Mouse (Mus musculus): ENCODE measurements at regions not wholly inside any gene's neighbourhood (a gene's known extent, or its start where the extent isn't known, plus 50 kb on each side); places are given as distances from the start of the nearest gene placed in this dataset.

DNA sequence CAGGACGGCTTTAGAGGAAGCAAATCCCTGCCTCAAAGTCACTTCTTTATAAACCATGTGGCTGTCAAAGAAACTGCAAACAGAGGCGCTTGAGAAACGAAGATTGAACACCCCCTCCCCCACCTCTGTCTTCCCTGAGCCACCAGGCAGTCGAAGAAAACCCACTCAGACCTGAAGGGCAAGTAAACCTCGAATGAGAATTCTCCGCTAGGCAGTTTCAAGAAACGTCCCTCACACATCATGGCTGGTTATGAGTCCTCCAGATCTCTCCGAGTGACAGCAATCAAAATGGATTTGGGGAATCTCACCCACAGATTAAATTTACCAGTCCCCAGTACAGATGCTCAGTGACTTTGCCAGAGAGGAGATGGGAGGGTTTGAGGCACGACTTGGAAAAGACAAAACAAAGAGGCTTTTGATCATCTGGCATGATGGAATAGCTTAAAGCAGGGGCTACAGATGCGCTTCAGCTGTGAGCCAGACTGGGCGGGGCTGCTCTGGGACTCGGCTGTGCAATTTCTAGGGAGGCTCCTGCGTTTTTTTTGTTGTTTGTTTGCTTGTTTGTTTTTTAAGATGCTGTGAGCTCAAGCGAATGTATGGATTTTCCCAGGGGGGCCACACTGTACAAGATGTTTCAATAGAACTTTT, 325.1 kb upstream of the Smim15 start:
- Histone ChIP-seq H3K4me3 (replicated peaks; ENCODE audit: low read length) (no peak overlapping the region), H3K27me3 (ENCODE audit: insufficient read depth, low read length) (no peaks in the 10 kb centered on the region; the same call in 1 of the 2 replicates), H3K9me3 (ENCODE audit: low read length) (no peaks in the 10 kb centered on the region), H3K4me1 (replicated peaks; ENCODE audit: low read depth, low read length) (peaks cover 29% of the 10 kb centered on the region), H3K36me3 (ENCODE audit: insufficient read depth, low read length) (no peaks in the 10 kb centered on the region)
- TF ChIP-seq CTCF (conservative IDR thresholded peaks at IDR 0.05; ENCODE audit: low read length) (no peak), POU5F1 (IDR thresholded peaks at IDR 0.05; ENCODE audit: borderline replicate concordance, low read length) (no peak), NANOG (IDR thresholded peaks at IDR 0.05; ENCODE audit: borderline replicate concordance, low read length) (no peak)

GRCm38 (mm10) chr13:107715616-107716015, 328.6 kb upstream of the Smim15 start:
- no peaks in the 10 kb centered on the region; the same call in 1 of the 2 replicates for H3K27me3 ChIP-seq (ENCODE audit: insufficient read depth, low read length)
- no peak overlapping the region for H3K4me3 ChIP-seq (replicated peaks; ENCODE audit: low read length)
- TF ChIP-seq NANOG (IDR thresholded peaks at IDR 0.05; ENCODE audit: borderline replicate concordance, low read length): no peak
- TF ChIP-seq POU5F1 (IDR thresholded peaks at IDR 0.05; ENCODE audit: borderline replicate concordance, low read length): no peak
- no peak for TF ChIP-seq CTCF (conservative IDR thresholded peaks at IDR 0.05; ENCODE audit: low read length)
- H3K9me3 ChIP-seq (ENCODE audit: low read length): no peaks in the 10 kb centered on the region
- H3K4me1 ChIP-seq (replicated peaks; ENCODE audit: low read depth, low read length): peaks cover 21% of the 10 kb centered on the region
- H3K36me3 ChIP-seq (ENCODE audit: insufficient read depth, low read length): no peaks in the 10 kb centered on the region

DNA sequence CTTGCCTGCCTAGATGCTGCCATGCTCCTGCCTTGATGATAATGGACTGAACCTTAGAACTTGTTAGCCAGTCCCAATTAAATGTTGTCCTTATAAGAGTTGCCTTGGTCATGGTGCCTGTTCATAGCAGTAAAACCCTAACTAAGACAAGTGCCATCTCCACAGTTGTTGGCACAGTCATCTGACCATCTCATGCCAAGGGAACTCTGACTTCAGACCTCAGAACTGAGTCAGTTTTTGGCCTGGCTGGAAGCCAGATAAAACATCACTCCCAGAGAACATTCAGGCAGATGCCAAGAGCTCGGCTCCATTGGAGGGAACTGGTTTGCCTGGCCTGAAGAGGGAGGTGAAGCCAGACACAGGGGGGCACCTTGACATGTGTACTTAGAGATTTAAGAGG, 330.2 kb upstream of the Smim15 start:
- no peaks in the 10 kb centered on the region for H3K36me3 ChIP-seq (ENCODE audit: insufficient read depth, low read length)
- H3K4me1 ChIP-seq (replicated peaks; ENCODE audit: low read depth, low read length): peaks cover 29% of the 10 kb centered on the region
- TF ChIP-seq NANOG (IDR thresholded peaks at IDR 0.05; ENCODE audit: borderline replicate concordance, low read length) (no peak), POU5F1 (IDR thresholded peaks at IDR 0.05; ENCODE audit: borderline replicate concordance, low read length) (no peak), CTCF (conservative IDR thresholded peaks at IDR 0.05; ENCODE audit: low read length) (no peak)
- no peak overlapping the region for H3K4me3 ChIP-seq (replicated peaks; ENCODE audit: low read length)
- H3K9me3 ChIP-seq (ENCODE audit: low read length): no peaks in the 10 kb centered on the region
- H3K27me3 ChIP-seq (ENCODE audit: insufficient read depth, low read length): no peaks in the 10 kb centered on the region; the same call in 1 of the 2 replicates

- Histone ChIP-seq H3K27me3 (ENCODE audit: insufficient read depth, low read length) (no peaks in the 10 kb centered on the region), H3K9me3 (ENCODE audit: low read length) (no peaks in the 10 kb centered on the region), H3K4me3 (replicated peaks; ENCODE audit: low read length) (no peak overlapping the region), H3K36me3 (ENCODE audit: insufficient read depth, low read length) (no peaks in the 10 kb centered on the region), H3K4me1 (replicated peaks; ENCODE audit: low read depth, low read length) (peaks cover 26% of the 10 kb centered on the region)
- TF ChIP-seq CTCF (conservative IDR thresholded peaks at IDR 0.05; ENCODE audit: low read length): no peak
- no peak for TF ChIP-seq POU5F1 (IDR thresholded peaks at IDR 0.05; ENCODE audit: borderline replicate concordance, low read length)
- no peak for TF ChIP-seq NANOG (IDR thresholded peaks at IDR 0.05; ENCODE audit: borderline replicate concordance, low read length)
These were observed 332.8 kb upstream of the Smim15 start for GRCm38 (mm10) chr13:107711341-107711994.

DNA sequence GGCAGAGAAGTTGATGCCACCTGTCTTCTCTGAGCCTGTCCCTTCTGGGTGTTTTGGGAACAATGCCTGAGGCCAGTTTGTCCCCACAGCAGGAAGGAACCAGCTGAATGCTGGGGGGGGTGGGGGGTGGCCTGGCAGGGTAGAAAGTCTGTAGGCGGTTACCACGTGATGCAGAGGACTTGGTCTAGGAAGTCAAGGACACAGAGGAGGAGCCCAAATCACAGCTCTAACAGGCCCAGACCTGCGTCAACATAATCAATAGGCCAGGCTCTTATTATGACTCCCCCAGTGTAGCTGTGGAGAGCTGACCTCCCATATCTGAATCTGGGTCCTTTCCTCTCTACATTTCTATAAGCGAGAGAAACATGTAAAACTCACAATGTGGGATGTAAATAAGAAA, 333.9 kb upstream of the Smim15 start:
- Histone ChIP-seq H3K4me3 (replicated peaks; ENCODE audit: low read length) (no peak overlapping the region), H3K36me3 (ENCODE audit: insufficient read depth, low read length) (no peaks in the 10 kb centered on the region), H3K9me3 (ENCODE audit: low read length) (no peaks in the 10 kb centered on the region), H3K27me3 (ENCODE audit: insufficient read depth, low read length) (no peaks in the 10 kb centered on the region), H3K4me1 (replicated peaks; ENCODE audit: low read depth, low read length) (peaks cover 17% of the 10 kb centered on the region)
- TF ChIP-seq NANOG (IDR thresholded peaks at IDR 0.05; ENCODE audit: borderline replicate concordance, low read length) (no peak), POU5F1 (IDR thresholded peaks at IDR 0.05; ENCODE audit: borderline replicate concordance, low read length) (no peak), CTCF (conservative IDR thresholded peaks at IDR 0.05; ENCODE audit: low read length) (no peak)

- Histone ChIP-seq H3K9me3 (ENCODE audit: low read length) (no peaks in the 10 kb centered on the region), H3K4me3 (replicated peaks; ENCODE audit: low read length) (no peak overlapping the region), H3K27me3 (ENCODE audit: insufficient read depth, low read length) (no peaks in the 10 kb centered on the region), H3K36me3 (ENCODE audit: insufficient read depth, low read length) (no peaks in the 10 kb centered on the region), H3K4me1 (replicated peaks; ENCODE audit: low read depth, low read length) (peaks cover 15% of the 10 kb centered on the region)
- no peak for TF ChIP-seq POU5F1 (IDR thresholded peaks at IDR 0.05; ENCODE audit: borderline replicate concordance, low read length)
- TF ChIP-seq CTCF (conservative IDR thresholded peaks at IDR 0.05; ENCODE audit: low read length): no peak
- no peak for TF ChIP-seq NANOG (IDR thresholded peaks at IDR 0.05; ENCODE audit: borderline replicate concordance, low read length)
These were observed 334.4 kb upstream of the Smim15 start for GRCm38 (mm10) chr13:107709828-107710227.

GRCm38 (mm10) chr13:107703736-107704135, 340.5 kb upstream of the Smim15 start:
- TF ChIP-seq CTCF (conservative IDR thresholded peaks at IDR 0.05; ENCODE audit: low read length) (no peak), POU5F1 (IDR thresholded peaks at IDR 0.05; ENCODE audit: borderline replicate concordance, low read length) (no peak), NANOG (IDR thresholded peaks at IDR 0.05; ENCODE audit: borderline replicate concordance, low read length) (no peak)
- Histone ChIP-seq H3K9me3 (ENCODE audit: low read length) (peaks cover 23% of the 10 kb centered on the region), H3K27me3 (ENCODE audit: insufficient read depth, low read length) (0 out of 2 replicates have a peak, but pooled peaks cover 2% of the 10 kb centered on the region), H3K4me3 (replicated peaks; ENCODE audit: low read length) (no peak overlapping the region), H3K4me1 (replicated peaks; ENCODE audit: low read depth, low read length) (no peaks in the 10 kb centered on the region), H3K36me3 (ENCODE audit: insufficient read depth, low read length) (no peaks in the 10 kb centered on the region)

DNA sequence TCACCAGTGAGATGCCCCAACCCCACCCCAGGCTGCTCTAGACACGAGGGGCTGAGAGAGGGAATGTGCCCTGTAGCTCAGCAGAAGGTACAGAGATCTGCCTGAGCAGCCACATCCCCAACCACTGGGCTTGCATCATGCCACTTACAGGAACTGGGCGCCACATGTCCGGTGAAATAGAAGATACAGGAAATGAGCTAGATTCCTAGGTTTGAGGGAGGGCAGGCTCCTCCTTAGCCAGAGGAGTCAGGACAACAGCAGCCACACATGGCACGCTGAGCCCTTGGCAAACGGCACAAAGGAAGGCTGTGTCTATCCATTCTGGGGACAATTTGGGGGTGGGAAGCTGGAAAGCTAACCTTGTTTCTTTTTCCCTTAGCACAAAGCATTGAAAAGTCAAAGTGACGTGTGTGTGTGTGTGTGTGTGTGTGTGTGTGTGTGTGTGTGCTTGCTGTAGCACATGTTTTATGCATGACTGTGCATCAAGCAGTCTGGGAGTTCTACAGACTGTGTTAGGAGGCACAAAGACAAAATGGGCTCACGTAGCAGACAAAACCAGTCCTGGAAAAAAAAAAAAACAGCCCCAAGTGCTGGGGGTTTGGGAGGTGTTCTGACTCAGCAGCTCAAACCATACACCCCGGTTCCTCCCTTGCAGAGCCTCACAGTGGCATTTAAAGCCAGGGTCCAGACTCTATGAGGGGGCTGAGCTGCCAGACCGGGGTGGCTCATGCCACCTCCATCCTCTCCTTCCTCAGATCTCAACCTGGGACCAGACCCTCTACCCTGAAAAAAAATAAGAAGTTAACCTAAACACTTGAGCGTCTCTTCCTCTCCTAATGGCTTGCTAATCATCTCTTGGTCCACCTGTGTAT, 343.7 kb upstream of the Smim15 start:
- peaks cover 24% of the 10 kb centered on the region for H3K9me3 ChIP-seq (ENCODE audit: low read length)

More for the DNA sequence above, 343.7 kb upstream of the Smim15 start:
- no peak overlapping the region for H3K4me3 ChIP-seq (replicated peaks; ENCODE audit: low read length)
- H3K4me1 ChIP-seq (replicated peaks; ENCODE audit: low read depth, low read length): no peaks in the 10 kb centered on the region
- no peak for TF ChIP-seq CTCF (conservative IDR thresholded peaks at IDR 0.05; ENCODE audit: low read length)
- no peak for TF ChIP-seq POU5F1 (IDR thresholded peaks at IDR 0.05; ENCODE audit: borderline replicate concordance, low read length)
- TF ChIP-seq NANOG (IDR thresholded peaks at IDR 0.05; ENCODE audit: borderline replicate concordance, low read length): no peak
- H3K36me3 ChIP-seq (ENCODE audit: insufficient read depth, low read length): no peaks in the 10 kb centered on the region
- 0 out of 2 replicates have a peak, but pooled peaks cover 2% of the 10 kb centered on the region for H3K27me3 ChIP-seq (ENCODE audit: insufficient read depth, low read length)

All from E14TG2a.4 (cell line).